Mouse (Mus musculus): ENCODE results near the gene Agfg1.
A peak's percentile ranks its signal among the peaks of the same experiment; 100 is the strongest.

Agfg1 gene

DNA sequence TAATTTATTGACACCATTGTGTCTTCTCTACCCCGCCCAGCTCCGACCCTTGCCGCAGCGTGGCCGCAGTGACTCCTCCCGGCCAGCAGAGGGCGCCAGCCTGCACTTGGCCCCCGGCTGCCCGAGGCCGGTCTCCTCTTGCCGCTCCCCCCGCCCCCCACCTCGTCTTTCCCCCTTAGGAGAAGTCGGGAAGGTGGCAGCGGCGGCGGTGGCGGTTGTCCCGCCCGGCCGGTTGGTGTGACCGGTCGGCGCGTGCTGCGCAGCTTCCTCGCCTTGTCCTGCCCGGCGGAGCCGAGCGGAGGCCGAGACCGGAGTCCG, at the start of gene Agfg1:
Gene Agfg1 (plus strand): TSS at position 188 of the 318 bp plus-strand sequence.
- DNase-seq = peak; percentile 93

DNA sequence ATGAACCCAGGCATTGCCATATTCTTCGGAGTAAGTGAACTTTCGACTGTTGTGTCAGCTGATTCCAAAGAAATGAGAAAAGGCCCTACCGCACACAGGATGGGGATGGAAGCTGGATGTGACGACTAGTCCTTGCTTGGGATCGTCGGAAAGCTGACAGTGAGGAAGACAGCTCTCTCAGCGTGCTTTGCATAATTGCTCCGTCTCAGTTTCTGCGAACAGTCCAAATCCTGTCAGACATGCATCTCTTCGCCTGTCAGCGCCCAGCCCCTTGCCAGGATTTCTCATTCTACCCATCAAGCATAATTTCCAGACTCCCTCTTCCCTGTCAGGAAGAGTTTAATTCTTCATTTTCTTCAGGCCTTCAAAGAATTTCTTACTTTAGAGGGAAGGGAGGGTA, 48.2 kb upstream of the Agfg1 start:
- DNase-seq = no peak

DNA sequence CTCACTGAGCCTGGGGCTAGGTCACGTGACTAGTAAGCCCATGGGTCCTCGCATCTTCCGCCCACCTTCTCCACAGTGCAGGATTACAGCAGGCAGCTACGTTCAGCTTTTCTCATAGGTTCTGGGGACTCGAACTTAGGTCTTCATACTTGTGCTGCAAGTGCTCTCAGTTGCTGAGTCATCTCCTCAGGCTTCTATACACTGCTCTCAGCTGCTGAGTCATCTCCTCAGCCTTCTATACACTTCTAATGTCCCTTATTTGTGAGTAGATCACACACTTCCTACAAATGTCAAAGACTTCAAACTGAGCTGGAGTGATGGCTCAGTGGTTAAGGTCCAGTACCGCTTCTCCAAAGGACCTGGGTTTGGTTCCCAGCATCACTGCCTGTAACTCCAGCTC, 47.0 kb upstream of the Agfg1 start:
- no peak for DNase-seq

DNA sequence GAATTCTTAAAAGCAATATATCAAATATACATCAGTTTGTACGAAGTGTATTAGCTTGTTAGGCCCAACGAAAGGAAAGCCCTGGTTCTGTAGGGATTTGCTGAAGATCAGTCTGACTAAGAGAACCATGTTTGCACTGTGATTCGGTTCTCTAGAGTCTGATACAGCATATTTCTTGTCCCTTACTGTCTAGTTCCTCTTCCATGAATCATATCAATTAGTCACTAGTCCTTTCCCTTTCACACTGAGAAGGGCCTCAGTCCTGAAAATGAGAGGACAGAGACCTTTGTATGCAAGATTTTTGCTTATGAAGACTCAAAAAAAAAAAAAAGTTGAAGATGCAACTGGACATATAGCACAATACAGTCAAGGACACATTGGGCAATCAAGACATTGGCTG, 46.2 kb upstream of the Agfg1 start:
- DNase-seq = no peak

DNA sequence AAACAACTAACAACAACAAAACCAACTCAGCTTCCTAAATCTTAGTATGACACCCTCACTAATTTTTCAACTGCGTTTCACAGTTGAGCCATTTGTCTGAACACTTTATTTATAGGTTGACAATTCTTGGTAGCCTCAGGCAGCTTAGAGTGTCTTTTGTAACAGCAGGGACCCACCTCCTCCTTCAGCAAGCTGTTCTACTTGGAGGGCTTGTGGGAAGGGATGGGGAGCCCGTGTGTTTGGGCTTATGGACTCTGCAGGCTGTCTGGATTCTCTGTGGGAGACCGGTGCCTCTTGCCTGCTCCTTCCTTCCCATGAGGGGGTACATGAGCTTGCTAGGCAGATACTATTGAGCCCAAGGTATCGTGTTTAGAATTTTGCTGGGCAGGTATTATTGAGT, 45.3 kb upstream of the Agfg1 start:
- no peak for DNase-seq

DNA sequence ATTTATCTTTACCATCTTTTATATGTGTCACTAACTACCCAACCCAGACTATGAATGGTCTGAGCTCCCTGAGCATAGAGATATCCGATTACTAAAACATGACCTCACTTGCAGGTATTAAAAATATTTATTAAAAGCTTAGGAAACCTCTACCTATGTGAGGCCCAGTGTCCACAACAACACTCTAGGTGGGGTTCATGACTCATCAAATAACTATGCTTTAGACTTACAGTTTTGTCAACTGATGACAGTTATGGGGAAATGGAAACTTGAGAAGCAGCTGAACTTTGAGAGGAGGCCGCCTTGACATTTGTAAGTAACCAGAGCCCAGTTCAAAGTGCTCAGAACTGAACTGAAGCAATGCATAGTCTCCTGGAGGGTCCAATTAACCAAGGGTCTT, 44.1 kb upstream of the Agfg1 start:
- DNase-seq = no peak

DNA sequence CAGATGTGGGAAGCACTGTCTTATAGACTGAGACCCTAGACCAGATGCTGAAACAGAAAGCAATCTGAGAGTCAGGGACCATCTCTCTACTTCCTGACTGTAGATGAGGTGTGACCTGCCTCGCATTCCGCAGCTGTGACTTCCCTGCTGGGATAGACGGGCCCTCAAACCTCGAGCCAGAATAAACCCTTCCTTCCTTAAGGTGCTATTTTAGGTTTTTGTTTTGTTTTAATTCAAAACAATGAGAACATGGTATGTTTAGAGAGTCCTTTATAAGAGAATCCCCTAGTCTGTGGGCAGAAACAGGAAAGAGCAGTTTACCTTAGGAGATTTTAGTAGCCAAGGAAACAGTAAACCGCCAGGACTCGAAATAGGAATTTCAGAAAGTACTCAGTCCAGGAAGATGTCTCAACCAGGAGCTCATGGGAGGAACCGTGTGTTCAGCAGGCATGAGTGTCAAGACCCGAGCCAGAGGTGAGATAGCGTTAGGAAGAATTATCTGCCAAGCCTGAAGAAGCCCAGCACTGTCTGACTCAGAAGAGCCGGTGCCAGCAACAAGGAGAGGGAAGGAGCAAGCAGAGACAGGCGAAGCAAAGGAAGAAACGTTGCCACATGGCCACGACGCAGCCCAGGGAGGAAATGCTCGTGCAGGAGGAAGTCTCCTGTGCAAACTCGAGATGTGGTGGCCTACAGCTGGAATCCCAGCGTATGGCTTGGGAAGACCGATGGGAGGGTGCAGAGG, 43.4 kb upstream of the Agfg1 start:
- DNase-seq = peak; percentile 12

DNA sequence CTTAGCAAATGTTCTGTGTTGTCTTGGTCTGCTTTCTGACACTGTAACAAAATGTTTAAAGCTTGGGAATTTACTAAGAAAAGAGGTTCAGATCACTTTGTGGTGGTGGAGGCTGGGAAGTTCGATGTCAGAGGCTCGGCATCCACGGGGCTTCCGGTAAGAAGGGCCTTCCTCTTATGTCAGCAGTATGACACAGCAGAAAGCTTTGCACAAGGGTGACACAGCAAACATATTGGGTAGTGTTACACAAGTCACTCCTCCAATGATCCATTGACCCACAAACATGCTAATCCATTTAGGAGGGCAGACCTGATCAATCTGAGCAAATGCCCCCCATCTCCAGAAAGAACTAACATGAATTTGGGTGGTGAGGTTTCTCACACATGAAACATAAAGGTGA, 42.2 kb upstream of the Agfg1 start:
- no peak for DNase-seq

DNA sequence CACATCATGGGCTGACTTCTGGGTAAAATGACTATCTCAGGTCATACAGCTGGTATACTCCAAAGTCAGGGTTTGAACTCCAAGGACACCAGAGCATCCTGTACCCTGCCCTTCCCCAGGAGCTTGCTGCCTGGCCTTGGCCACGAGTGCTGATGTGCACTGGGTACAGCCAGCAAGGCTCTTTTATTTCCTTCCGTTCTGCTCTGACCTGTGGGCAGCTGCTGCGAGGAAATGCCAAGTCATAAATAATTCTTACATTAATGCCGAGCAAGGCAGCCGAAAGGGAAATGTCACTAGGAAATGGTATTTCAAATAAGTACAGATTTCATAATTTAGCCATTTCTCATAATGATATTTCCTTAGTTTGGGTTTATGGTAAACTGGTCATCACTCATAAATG, 41.0 kb upstream of the Agfg1 start:
- DNase-seq = no peak

DNA sequence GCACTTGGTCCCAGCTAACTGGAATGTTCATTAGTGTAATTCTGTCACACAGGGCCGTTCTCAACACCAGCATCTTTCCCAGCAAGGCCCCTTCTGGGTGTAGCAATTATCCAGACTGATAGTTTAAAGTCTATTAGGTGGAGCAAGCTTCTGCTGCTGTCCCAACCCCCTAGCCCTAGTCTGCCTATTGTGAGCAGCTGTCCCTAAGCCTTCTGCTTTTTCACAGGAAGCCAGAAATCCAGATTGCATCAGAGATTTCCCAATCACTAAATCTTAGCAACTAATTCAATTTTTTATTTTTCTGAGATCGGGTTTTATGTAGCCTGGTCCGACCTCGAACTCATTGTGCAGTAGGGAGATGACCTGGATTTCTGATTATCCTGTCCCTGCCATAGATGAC, 40.4 kb upstream of the Agfg1 start:
- no peak for DNase-seq

DNA sequence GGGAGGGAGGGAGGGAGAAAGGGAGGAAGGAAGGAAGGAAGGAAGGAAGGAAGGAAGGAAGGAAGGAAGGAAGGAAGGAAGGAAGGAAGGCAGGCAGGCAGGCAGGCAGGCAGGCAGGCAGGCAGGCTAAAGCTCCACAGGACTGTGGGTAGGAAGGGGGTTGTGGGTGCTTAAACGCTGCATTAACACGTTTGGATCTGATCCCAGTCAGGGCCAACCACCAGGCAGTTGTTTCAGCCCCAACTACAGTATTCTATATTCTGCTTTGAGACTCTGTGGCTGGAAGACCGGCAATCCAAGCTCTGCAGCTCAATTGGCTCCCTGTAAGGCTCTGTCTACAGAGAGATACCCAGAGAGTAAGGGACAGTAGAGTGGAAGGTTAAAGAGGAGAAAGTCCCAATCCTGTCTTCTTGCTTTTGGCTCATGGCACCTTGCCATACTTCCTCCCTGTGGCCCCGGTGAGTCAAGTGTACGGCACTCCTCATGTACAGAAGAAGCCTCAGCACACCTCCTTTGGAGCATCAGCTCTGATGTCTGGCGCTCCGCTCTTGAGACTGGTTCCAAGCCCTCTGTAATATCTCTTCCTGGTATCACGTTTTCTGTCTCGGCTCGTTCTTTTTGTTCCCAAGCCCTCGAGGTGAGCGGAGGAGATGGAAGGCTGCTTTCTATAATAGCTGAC, 38.0 kb upstream of the Agfg1 start:
- no peak for DNase-seq

DNA sequence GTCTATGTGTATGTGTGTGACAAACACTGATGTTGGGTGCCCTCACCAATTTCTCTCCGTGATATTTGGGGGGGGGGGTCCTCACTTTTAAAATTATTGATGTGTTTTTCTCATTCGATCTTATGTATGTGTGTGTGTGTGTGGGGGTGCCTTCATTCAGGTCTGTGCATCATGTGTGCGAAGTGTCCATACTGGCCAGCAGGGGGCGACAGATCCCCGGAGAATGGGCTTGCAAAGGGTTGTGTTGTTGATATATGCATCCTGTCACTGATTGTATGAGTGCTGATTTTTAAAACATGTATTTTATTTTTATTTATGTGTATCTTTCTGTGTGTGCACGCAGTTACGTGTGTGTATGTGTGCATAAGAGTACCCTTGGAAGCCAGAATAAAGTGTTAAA, 35.7 kb upstream of the Agfg1 start:
- DNase-seq = no peak

DNA sequence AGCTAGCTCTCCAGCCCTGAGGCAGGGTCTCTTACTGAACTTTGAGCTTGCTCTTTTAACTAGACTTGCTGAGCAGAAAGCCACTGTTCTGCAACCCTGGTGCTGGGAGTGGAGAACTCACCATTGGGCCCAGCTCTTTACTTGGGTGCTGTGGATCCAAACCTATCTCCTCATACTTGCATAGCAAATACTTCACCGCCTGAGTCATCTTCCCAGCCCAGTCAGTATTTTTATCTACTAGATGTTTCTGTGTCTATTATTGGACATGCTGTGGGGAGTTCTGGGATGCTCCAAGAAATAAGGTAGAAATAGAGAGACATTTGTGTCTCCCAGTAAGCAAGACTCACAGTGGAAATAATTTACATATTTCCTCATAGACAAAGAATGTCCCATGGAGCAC, 35.2 kb upstream of the Agfg1 start:
- DNase-seq = no peak

DNA sequence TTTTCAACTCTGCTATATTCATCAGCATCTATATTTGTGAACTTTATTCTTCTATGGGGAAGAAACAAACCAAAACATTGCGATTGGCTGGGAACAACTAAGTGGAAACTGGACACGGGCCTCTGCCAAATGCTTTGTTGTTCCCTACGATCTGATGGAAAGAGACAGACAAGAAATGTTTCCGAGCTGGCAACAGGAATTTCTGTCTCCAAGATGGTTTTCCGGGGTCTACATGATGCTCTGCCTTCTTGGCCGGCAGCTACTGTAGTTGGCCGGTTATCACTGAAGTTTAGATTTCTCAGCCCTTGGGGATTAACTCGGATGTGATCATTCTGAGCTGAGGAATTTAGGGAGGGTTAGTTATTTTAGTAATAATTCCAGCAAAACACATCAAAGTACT, 32.9 kb upstream of the Agfg1 start:
- no peak for DNase-seq

DNA sequence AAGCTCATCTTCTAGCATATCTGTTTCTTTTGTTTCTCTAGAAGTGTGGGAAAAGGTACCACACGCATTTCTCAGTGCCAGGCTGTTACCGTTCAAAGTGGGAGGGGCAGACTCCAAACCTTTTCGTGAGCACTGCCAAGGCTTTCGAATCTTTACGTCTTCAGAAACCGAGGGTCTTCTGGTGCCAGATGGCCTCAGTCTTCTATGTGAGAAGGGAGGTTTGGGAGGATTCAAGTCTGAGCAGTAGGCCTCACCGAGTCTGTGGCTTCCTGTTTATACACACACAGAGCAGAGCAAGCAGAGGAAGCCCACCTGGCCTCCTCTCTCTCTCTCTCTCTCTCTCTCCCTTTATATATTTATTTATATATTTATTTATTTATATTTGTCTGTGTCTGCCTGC, 32.1 kb upstream of the Agfg1 start:
- no peak for DNase-seq

DNA sequence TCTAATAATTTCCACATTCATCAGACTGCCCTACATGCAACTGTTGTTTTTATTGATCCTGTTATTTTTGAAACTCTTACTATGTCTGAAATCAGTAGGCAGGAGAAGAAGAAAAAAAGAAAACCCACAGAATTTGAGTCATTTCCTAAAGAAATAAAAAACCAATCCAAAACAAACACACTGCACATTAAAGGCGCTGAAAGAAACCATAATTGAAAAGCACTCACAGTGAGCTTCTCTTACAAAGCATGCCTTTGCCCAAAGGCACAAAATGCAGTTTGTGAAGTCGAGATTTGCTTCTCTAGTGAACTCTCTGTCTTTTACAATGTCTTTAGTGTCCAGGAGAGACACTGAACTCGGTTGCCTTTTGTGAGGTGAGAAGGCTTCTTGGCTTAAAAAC, 30.7 kb upstream of the Agfg1 start:
- no peak for DNase-seq

DNA sequence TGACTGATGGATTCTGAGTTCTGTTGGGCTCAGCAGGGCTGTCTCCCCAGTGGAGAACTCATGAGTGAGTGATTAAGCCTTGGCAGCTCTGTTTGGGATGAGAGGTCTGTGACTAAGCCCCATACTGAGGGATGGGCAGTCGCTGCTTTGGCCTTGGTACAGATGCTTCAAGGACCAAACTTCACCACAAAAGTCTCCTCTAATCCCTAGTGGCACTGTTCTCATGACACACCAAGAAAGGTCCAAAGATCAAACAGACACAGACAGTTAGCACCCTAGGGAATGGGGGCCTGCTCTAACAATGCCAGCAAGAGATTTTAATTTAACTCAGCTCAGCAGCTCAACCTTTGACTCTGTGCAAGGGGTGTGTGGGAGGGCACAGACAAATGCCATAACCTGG, 27.5 kb upstream of the Agfg1 start:
- DNase-seq = no peak

DNA sequence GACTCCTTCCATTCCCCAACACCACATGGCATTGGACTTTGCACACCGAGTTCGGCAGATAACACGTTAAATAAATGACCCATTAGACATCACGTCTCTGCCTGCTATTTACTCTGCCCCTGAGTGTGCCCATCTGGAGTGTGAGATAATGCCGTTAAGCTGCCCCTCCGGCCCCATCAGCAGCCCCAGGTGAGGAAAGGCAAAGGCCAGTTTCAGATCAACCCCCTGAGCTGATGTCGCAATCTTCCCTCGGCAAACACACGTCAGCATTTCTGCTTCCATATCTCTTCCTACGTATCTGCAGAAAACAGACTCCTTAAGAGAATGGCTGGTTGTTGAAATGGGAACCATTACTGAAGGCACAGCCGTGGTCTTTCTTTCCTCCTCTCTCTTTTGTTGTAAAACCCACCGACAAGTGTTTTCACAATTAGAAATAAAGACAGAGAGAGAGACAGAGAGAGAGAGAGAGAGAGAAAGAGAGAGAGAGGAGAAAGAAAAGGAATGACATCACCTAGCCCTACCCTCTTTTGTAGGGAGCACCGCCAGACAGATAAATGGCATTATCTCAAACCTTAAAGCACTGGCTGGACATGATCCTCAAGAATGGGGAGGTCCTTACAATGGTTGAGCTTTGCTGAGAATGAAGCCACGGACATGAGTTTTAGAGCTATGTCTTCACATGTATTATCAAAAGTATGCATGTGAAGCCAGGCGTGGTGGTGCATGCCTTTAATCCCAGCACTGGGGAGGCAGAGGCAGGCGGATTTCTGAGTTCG, 23.2 kb upstream of the Agfg1 start:
- no peak for DNase-seq

DNA sequence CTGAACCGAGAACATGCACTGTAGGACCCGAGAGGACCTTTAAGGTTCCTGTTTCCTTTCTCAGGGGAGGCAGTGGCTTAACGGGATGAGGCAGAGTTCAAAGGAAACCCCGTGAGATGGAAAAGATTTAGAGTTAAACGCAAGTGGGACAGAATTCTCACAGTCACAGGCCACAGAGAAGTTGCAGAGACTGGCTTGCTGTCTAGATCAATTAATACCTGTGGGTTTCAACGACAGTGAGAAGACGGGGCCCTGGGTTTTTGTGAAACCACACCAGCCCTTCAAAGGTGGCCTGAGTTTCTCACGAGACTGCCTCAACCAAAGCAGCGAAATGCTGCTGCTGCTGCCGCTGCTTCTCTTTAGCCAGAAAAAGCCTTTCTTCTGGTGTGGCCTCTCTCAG, 19.9 kb upstream of the Agfg1 start:
- no peak for DNase-seq

DNA sequence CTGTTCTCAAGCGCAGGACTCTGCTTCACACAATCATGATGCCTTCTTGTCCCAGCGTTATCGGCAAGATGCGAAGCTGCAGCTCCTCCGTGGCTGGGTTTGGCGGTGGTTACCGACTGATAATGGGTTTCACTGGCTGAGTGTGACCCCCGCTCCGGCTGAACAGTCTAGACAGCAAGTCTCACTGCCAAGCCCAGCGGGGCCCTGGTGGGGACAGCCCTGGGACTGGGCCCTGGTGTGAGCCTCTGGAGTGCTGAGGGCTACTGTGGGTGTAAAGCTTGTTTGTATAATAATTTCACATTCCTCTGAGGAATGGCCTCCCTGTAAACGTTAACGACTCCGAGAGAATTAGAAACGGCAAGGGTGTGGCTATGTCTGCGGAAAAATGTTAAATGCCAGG, 19.1 kb upstream of the Agfg1 start:
- DNase-seq = peak; percentile 27

DNA sequence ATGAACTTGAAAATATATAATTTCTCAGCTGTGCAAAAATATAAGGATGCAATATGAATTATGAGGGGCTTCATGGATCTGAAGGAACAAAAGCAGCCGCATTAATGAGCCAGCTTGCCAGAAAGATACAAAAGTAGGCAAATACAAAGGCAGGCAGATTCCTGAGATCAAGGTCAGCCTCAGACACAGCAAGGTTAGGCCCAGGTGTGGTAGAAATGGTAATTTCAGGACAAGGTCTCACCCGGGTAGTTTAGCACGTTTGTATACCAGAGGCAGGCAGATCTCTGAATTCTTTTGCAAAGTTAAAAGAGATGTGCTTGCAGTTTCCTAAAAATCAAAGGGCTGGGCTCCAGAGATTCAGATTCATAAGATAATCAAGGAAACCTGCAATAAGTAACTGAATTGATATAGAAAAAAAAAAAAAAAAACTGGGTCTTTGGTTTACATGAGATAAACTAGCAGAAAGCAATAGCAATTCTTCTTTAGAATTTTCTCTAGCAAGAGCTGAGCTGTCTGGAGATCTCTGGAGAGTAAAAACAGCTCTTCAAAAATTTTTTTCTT, 18.6 kb upstream of the Agfg1 start:
- DNase-seq = no peak

DNA sequence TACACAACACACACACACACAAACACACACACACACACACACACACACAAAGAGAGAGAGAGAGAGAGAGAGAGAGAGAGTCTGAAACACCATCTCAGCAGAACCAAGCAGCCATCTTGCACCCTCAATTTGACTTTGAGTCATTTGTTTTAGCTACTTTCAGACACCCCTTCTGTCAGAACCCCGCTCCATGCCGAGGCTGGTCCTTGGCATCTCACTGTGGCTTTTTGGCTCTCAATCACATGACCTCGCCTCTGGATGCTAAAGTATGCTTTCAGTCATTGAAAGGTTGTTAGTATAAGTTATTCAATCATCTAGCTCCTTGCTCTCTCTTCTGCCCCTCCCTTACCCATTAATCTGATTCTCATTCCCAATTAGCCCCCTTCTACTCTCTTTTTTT, 17.4 kb upstream of the Agfg1 start:
- DNase-seq = no peak

DNA sequence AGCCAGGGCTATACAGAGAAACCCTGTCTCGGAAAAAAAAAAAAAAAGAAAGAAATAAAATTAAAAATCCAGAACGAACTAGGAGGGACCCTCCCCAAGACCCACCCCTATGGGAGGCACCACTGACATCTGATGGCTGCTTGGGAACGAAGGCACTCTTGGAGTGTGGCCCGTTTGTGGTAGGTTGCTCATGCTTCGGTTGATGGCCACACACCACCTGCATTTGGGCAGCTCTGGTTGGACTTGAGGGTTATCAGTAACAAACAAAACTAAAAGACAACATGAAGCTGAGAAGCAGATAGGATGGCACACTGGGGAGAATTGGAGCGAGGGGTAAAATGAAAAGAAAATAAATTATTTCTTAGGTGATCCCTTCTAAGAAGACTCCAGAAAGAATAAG, 15.1 kb upstream of the Agfg1 start:
- no peak for DNase-seq

DNA sequence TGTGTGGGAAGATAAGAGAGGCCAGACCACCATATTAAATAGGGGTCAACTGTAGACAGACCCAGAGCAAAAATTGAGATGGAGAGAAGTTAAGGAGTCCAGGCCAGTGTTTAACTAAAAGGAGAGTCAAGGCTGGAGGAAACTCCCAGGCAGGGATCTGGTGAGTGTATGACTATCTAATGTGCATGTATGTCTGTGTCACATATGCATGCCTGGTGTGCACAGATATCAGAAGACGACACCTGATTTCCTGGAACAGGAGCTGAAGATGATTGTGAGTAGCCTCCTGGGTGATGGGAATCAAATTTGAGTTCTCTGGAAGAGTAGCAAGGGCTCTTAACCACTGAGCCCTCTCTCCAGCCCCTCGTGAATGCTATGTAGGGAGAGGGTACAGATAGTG, 14.0 kb upstream of the Agfg1 start:
- DNase-seq = no peak

All from embryo, embryonic 11 days (tissue).